Mouse (Mus musculus) limb, embryonic 14.5 days (tissue): ENCODE data around the gene Zbtb45. TPM values are rescaled to one million over a fixed set of nuclear protein-coding genes. Genes with fewer than 3 reads are reported as not detected.

ENCODE experiments used
- ATAC-seq: fragments of 200-750 bp; cut with Nextera tagmentation; 2 replicates; pipeline ENCODE4 v1.8.0; 2017; ENCODE audit warnings: low read depth, moderate number of reproducible peaks, moderate TSS enrichment; ENCODE audit not compliant: low FRiP score
- DNase-seq: peaks from one replicate; pipeline ENCODE4 v3.0.0-alpha.2; 2015; ENCODE audit warnings: low spot score
- H3K27ac ChIP-seq: fragments of 300-500 bp; sonication (generic); replicated peaks from 2 replicates; pipeline ENCODE4 v1.5.1; 2014; ENCODE audit warnings: low read depth, mild to moderate bottlenecking, low read length, moderate library complexity, mixed read lengths
- H3K27me3 ChIP-seq: fragments of 300-500 bp; sonication (generic); 2 replicates; pipeline ENCODE4 v1.6.1; 2014; ENCODE audit warnings: low read length, mixed read lengths; ENCODE audit not compliant: control insufficient read depth, insufficient read depth
- H3K36me3 ChIP-seq: fragments of 300-500 bp; sonication (generic); 2 replicates; pipeline ENCODE4 v1.6.1; 2014; ENCODE audit warnings: mild to moderate bottlenecking, low read length, moderate library complexity, mixed read lengths; ENCODE audit not compliant: control insufficient read depth, insufficient read depth
- H3K4me1 ChIP-seq: fragments of 300-500 bp; sonication (generic); 2 replicates; pipeline ENCODE4 v1.6.1; 2014; ENCODE audit warnings: antibody characterized with exemption, low read length, mixed read lengths; ENCODE audit not compliant: control insufficient read depth, insufficient read depth
- H3K4me2 ChIP-seq: fragments of 300-500 bp; sonication (generic); replicated peaks from 2 replicates; pipeline ENCODE4 v1.6.1; 2014; ENCODE audit warnings: low read depth, mild to moderate bottlenecking, low read length, moderate library complexity; ENCODE audit not compliant: severe bottlenecking
- H3K4me3 ChIP-seq: fragments of 300-500 bp; sonication (generic); replicated peaks from 2 replicates; pipeline ENCODE4 v1.5.1; 2014; ENCODE audit warnings: low read length
- H3K9ac ChIP-seq: fragments of 300-500 bp; sonication (generic); 2 replicates; pipeline ENCODE4 v1.6.1; 2014; ENCODE audit warnings: mild to moderate bottlenecking, low read depth, low read length, moderate library complexity; ENCODE audit not compliant: severe bottlenecking
- H3K9me3 ChIP-seq: fragments of 300-500 bp; sonication (generic); 2 replicates; pipeline ENCODE4 v1.6.1; 2016; ENCODE audit warnings: low read length; ENCODE audit not compliant: control insufficient read depth
- POLR2A ChIP-seq: fragments of 200-500 bp; IDR thresholded peaks from 2 replicates; pipeline ENCODE4 v1.8.0; 2012; ENCODE audit warnings: inconsistent platforms, mild to moderate bottlenecking, moderate library complexity, borderline replicate concordance; ENCODE audit not compliant: insufficient read depth, insufficient read length; ENCODE audit errors: extremely low read depth
- WGBS: fragments of 180-500 bp; shearing (Covaris S2); extraction: QIAGEN DNeasy Blood & Tissue Kit; methylation state at CpG from one replicate; pipeline ENCODE4 v1.1.7; 2014; 5-methylcytosine and 5-hydroxymethylcytosine counted together
- polyA plus RNA-seq, 2 experiments: library from polyadenylated mRNA; depleted of rRNA in 1 of 2; stranded (reverse) in 1 of 2; unstranded in 1 of 2; fragments of >200 nt; fragmentation: Nextera tagmentation in 1 of 2; extraction: Ambion mirVana in 1 of 2; gene quantifications; 2 replicates each; pipeline versions ENCODE4 v1.2.1 to v1.2.3; 2012 to 2014

The Zbtb45 gene
- polyA plus RNA-seq, 2 experiments = 25.8 to 29.3 TPM

DNA sequence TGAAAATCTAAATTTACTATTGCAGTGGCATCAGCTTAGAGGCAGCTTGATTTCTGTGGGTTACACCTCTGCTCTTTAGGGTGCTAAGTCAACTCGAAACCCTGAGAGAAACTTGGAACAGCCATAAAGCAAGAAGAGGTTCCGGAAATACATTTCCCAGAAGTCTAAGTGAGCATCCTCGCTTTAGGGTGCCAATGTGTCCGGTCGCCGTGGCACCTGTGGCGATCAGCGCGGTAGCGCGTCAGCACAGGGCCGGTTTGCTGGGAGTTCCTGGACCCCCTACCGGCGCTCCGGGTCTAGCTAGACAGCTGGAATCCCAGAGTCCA, 44.1 kb upstream of the Zbtb45 start:
- Histone ChIP-seq H3K27me3 (no peaks in the 10 kb centered on the region), H3K9ac (peak overlapping the region; percentile 61), H3K4me1 (0 out of 2 replicates have a peak, but pooled peaks cover 3% of the 10 kb centered on the region), H3K27ac (peak overlapping the region; percentile 75; the same call in 1 of the 2 replicates), H3K9me3 (no peaks in the 10 kb centered on the region), H3K4me2 (peak overlapping the region; percentile 51), H3K36me3 (no peaks in the 10 kb centered on the region), H3K4me3 (peak overlapping the region; percentile 61)
- no peak for TF ChIP-seq POLR2A
- 2% methylated on average over 15 of the region's 15 CpGs for WGBS
- DNase-seq (no peak), ATAC-seq (no peak)

DNA sequence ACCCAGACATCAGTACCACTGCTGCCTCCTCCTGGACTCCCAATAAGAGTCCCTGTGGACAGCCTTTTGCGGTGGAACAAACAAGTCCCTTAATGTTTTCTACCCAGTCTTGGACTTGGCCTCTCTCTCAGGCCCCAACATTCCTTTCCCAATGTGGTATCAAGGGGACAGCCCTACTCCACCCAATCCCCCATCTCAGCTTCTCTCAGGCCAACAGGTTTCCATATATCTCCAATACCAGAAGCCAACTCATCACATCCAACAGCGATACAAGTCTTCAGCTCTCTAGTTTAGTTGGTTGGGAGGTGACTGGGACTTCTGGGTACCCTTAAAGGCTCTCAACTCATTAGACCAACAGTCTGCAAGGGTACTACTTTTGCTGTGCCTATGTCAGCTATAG, 43.7 kb upstream of the Zbtb45 start:
- no peaks in the 10 kb centered on the region for H3K36me3 ChIP-seq
- peak overlapping the region; percentile 51; the same call in 1 of the 2 replicates for H3K4me2 ChIP-seq
- H3K9ac ChIP-seq = peak overlapping the region; percentile 61; the same call in 1 of the 2 replicates
- DNase-seq = no peak
- WGBS = 90% methylated on average over 2 of the region's 2 CpGs
- no peak for TF ChIP-seq POLR2A
- H3K9me3 ChIP-seq = no peaks in the 10 kb centered on the region
- H3K4me1 ChIP-seq = 0 out of 2 replicates have a peak, but pooled peaks cover 3% of the 10 kb centered on the region
- H3K27ac ChIP-seq = no peak overlapping the region
- no peaks in the 10 kb centered on the region for H3K27me3 ChIP-seq
- peak overlapping the region; percentile 61 for H3K4me3 ChIP-seq
- no peak for ATAC-seq

GRCm38 (mm10) chr7:13053001-13053400, 43.2 kb upstream of the Zbtb45 start:
- no peak for TF ChIP-seq POLR2A
- Histone ChIP-seq H3K4me1 (0 out of 2 replicates have a peak, but pooled peaks cover 3% of the 10 kb centered on the region), H3K27me3 (no peaks in the 10 kb centered on the region), H3K36me3 (no peaks in the 10 kb centered on the region), H3K4me2 (no peak overlapping the region), H3K9me3 (no peaks in the 10 kb centered on the region), H3K9ac (no peak overlapping the region), H3K27ac (no peak overlapping the region), H3K4me3 (no peak overlapping the region)
- 87% methylated on average over 13 of the region's 13 CpGs for WGBS
- DNase-seq (no peak), ATAC-seq (no peak)

- DNase-seq (peak; percentile 64), ATAC-seq (peak; percentile 48; the same call in 1 of the 2 replicates)
- no peak overlapping the region for H3K4me2 ChIP-seq
- peaks cover 11% of the 10 kb centered on the region for H3K4me1 ChIP-seq
- peaks cover 31% of the 10 kb centered on the region for H3K27me3 ChIP-seq
- 15% methylated on average over 2 of the region's 2 CpGs for WGBS
- H3K27ac ChIP-seq = no peak overlapping the region
- H3K4me3 ChIP-seq = no peak overlapping the region
- H3K9me3 ChIP-seq = no peaks in the 10 kb centered on the region
- no peak for TF ChIP-seq POLR2A
- H3K36me3 ChIP-seq = no peaks in the 10 kb centered on the region
- H3K9ac ChIP-seq = no peak overlapping the region
Measured at GRCm38 (mm10) chr7:13046084-13046483, 36.2 kb upstream of the Zbtb45 start.

DNA sequence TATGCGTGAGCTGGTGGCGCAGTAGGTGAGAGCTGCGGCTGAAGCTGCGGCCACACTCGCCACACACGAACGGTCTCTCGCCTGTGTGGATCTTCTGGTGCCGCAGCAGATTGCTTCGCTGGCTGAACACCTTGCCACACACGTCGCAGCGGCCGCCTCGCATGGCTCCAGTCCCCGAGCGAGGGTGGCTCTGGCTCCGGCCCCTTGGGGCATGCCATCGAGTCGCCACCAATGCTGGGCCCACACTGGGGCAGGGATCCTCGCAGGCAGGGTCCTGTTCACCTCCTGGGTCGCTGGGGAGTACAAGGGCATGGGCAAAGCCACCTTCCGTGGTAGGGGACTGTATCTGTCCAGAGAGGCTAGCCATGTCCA, 34.4 kb upstream of the Zbtb45 start:
- DNase-seq (no peak), ATAC-seq (no peak)
- Histone ChIP-seq H3K27ac (no peak overlapping the region), H3K4me2 (peak overlapping the region; percentile 95), H3K27me3 (peaks cover 31% of the 10 kb centered on the region), H3K4me3 (peak overlapping the region; percentile 45), H3K36me3 (no peaks in the 10 kb centered on the region), H3K9me3 (no peaks in the 10 kb centered on the region), H3K4me1 (peaks cover 11% of the 10 kb centered on the region), H3K9ac (peak overlapping the region; percentile 69)
- TF ChIP-seq POLR2A = no peak
- 4% methylated on average over 19 of the region's 23 CpGs for WGBS

GRCm38 (mm10) chr7:13043445-13044253, 33.8 kb upstream of the Zbtb45 start:
- TF ChIP-seq POLR2A = no peak
- Histone ChIP-seq H3K27ac (no peak overlapping the region), H3K27me3 (peaks cover 31% of the 10 kb centered on the region), H3K36me3 (no peaks in the 10 kb centered on the region), H3K4me3 (peak overlapping the region; percentile 45), H3K9me3 (no peaks in the 10 kb centered on the region), H3K4me2 (peak overlapping the region; percentile 95), H3K9ac (peak overlapping the region; percentile 69), H3K4me1 (peaks cover 15% of the 10 kb centered on the region)
- ATAC-seq (peak; percentile 21), DNase-seq (no peak)
- 5% methylated on average over 86 of the region's 88 CpGs for WGBS
